Comparison of ENCODE assay signal across 24 mouse cellular contexts in the genomic region with DNA sequence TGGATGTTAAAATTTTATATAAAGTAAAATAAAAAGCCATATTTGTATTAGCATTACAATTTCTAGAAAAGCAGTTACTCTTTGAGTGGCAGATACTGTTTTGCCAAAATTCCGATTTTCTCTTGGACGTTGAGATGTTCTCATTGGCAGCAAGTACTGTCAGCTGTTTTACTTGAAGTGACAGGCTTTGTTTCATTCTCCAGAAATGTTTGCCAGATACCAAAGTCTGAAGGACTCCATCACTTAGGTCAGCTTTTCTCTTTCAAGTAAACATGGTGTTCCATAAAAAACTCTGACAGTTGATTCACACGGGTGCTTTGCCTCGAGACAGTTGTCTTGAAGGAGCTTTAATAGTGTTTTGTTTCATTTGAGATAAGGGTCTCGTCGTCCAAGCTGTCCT. TPM values are rescaled to one million over a fixed set of nuclear protein-coding genes. Genes with fewer than 3 reads are reported as not detected.
DNase-seq lines count a peak whose midpoint lies in the region; ATAC-seq and TF ChIP-seq lines count a peak whose summit lies in the region.
"Had no signal": no experiment of that assay in that cellular context is flagged by ENCODE, and none has a peak within 500 bp of the region (broad histone marks: within the 10 kb centered on the region; RNA-seq: fewer than 3 reads in every experiment).

No protein-coding gene starts in this region.

- no peaks in the 10 kb centered on the region for H3K27me3 ChIP-seq in forebrain, embryonic 14.5 days (replicated peaks; ENCODE audit: control insufficient read depth, insufficient read depth, low read length)
- H3K27me3 ChIP-seq in forebrain, embryonic 10.5 days (ENCODE audit: poor library complexity, severe bottlenecking): no peaks in the 10 kb centered on the region
- H3K27me3 ChIP-seq in heart, embryonic 13.5 days (replicated peaks): no peaks in the 10 kb centered on the region
- no peaks in the 10 kb centered on the region for H3K27me3 ChIP-seq in liver, adult 2 months (ENCODE audit: control insufficient read depth, insufficient read depth, low read length)
- H3K27me3 ChIP-seq in liver, embryonic 12.5 days (replicated peaks): no peaks in the 10 kb centered on the region
- H3K27me3 ChIP-seq: CH12.LX; embryonic facial prominence, embryonic 12.5 days; heart, embryonic 15.5 days; hindbrain, embryonic 15.5 days had no signal

- H3K9ac ChIP-seq in forebrain, embryonic 14.5 days (ENCODE audit: low read length): no peak overlapping the region
- peak overlapping the region; percentile 44; the same call in 1 of the 2 replicates for H3K9ac ChIP-seq in heart, embryonic 13.5 days
- no peak overlapping the region for H3K9ac ChIP-seq in liver, adult 2 months (ENCODE audit: low read depth, low read length)
- no peak overlapping the region for H3K9ac ChIP-seq in liver, embryonic 12.5 days
- H3K9ac ChIP-seq: embryonic facial prominence, embryonic 12.5 days; heart, embryonic 15.5 days; hindbrain, embryonic 15.5 days had no signal

- ATAC-seq in forebrain, embryonic 14.5 days: no peak
- ATAC-seq in heart, embryonic 13.5 days (ENCODE audit: extremely low read depth, insufficient number of reproducible peaks, low FRiP score, low TSS enrichment): no peak
- ATAC-seq in liver, embryonic 12.5 days: no peak
- ATAC-seq: inflammation-experienced regulatory T-cells, adult 6 months had no signal

- H3K9me3 ChIP-seq in forebrain, embryonic 14.5 days (replicated peaks; ENCODE audit: control insufficient read depth, low read length): no peaks in the 10 kb centered on the region
- H3K9me3 ChIP-seq in forebrain, embryonic 10.5 days: no peaks in the 10 kb centered on the region
- H3K9me3 ChIP-seq in heart, embryonic 13.5 days: no peaks in the 10 kb centered on the region
- no peaks in the 10 kb centered on the region for H3K9me3 ChIP-seq in liver, embryonic 12.5 days (replicated peaks)
- H3K9me3 ChIP-seq: embryonic facial prominence, embryonic 12.5 days; heart, embryonic 15.5 days; hindbrain, embryonic 15.5 days had no signal

- 71% methylated on average over 6 of the region's 6 CpGs for WGBS in forebrain, embryonic 14.5 days
- WGBS in forebrain, embryonic 10.5 days: 85% methylated on average over 6 of the region's 6 CpGs
- 39% methylated on average over 6 of the region's 6 CpGs for WGBS in heart, embryonic 13.5 days
- 31% methylated on average over 6 of the region's 6 CpGs for WGBS in liver, adult 2 months
- WGBS in liver, embryonic 12.5 days (ENCODE audit: insufficient replicate concordance): 54% methylated on average over 6 of the region's 6 CpGs

- DNase-seq in forebrain, embryonic 14.5 days (ENCODE audit: low spot score): peak; percentile 17
- DNase-seq in forebrain, embryonic 10.5 days (ENCODE audit: extremely low spot score, low spot score): no peak
- DNase-seq in heart, adult 8-10 months (ENCODE audit: low spot score): no peak
- DNase-seq in liver, adult 2 months (ENCODE audit: extremely low read depth, low read depth, low spot score): peak; percentile 75
- peak; percentile 15 for DNase-seq in Muller cell, postnatal 12 days (ENCODE audit: inconsistent ontology term)
- DNase-seq in urinary bladder, postnatal 4 days (ENCODE audit: low spot score in 2 of 2): no peak
- DNase-seq: adrenal gland, postnatal 10 days; cerebellum, adult 11 months; cerebellum, adult 9-11 months; embryo, embryonic 11 days; gastrocnemius, postnatal 10 days; kidney, adult 11 months; kidney, postnatal 10 days; liver; midbrain, embryonic 14.5 days; thymus, adult 2 months; thymus, postnatal 36 days had no signal

- H3K4me2 ChIP-seq in forebrain, embryonic 14.5 days (ENCODE audit: low read length): no peak overlapping the region
- H3K4me2 ChIP-seq in heart, embryonic 13.5 days: no peak overlapping the region
- no peak overlapping the region for H3K4me2 ChIP-seq in liver, embryonic 12.5 days
- H3K4me2 ChIP-seq: embryonic facial prominence, embryonic 12.5 days; heart, embryonic 15.5 days; hindbrain, embryonic 15.5 days had no signal

- H3K4me3 ChIP-seq in forebrain, embryonic 14.5 days (ENCODE audit: low read depth, low read length): no peak overlapping the region
- no peak overlapping the region for H3K4me3 ChIP-seq in forebrain, embryonic 10.5 days
- H3K4me3 ChIP-seq in heart, embryonic 13.5 days: no peak overlapping the region
- no peak overlapping the region for H3K4me3 ChIP-seq in liver, adult 2 months (ENCODE audit: insufficient read depth, low read depth, low read length)
- no peak overlapping the region for H3K4me3 ChIP-seq in liver, embryonic 12.5 days
- H3K4me3 ChIP-seq: embryonic facial prominence, embryonic 12.5 days; heart, embryonic 15.5 days; hindbrain, embryonic 15.5 days had no signal

- H3K27ac ChIP-seq in forebrain, embryonic 14.5 days (ENCODE audit: low read depth, low read length): no peak overlapping the region
- H3K27ac ChIP-seq in forebrain, embryonic 10.5 days: no peak overlapping the region
- H3K27ac ChIP-seq in heart, embryonic 13.5 days (replicated peaks): no peak overlapping the region
- peak overlapping the region; percentile 1; the same call in 1 of the 2 replicates for H3K27ac ChIP-seq in liver, adult 2 months (replicated peaks; ENCODE audit: insufficient read depth, low read depth, low read length)
- H3K27ac ChIP-seq in liver, embryonic 12.5 days: no peak overlapping the region
- H3K27ac ChIP-seq: embryonic facial prominence, embryonic 12.5 days; heart, embryonic 15.5 days; hindbrain, embryonic 15.5 days had no signal

- no peak for TF ChIP-seq CTCF in liver, adult 2 months (IDR thresholded peaks at IDR 0.05; ENCODE audit: low read depth, low read length)

- no peak for TF ChIP-seq POLR2A in liver, adult 2 months (IDR thresholded peaks at IDR 0.05; ENCODE audit: extremely low read depth, insufficient read depth, low read length)

- 0 out of 2 replicates have a peak, but pooled peaks cover 4% of the 10 kb centered on the region for H3K36me3 ChIP-seq in forebrain, embryonic 14.5 days (ENCODE audit: control insufficient read depth, insufficient read depth, low read length)
- H3K36me3 ChIP-seq in forebrain, embryonic 10.5 days (replicated peaks): peaks cover 68% of the 10 kb centered on the region
- H3K36me3 ChIP-seq in heart, embryonic 13.5 days: peaks cover 15% of the 10 kb centered on the region; the same call in 1 of the 2 replicates
- no peaks in the 10 kb centered on the region for H3K36me3 ChIP-seq in liver, adult 2 months (ENCODE audit: control insufficient read depth, insufficient read depth, low read length)
- peaks cover 13% of the 10 kb centered on the region for H3K36me3 ChIP-seq in liver, embryonic 12.5 days
- H3K36me3 ChIP-seq: embryonic facial prominence, embryonic 12.5 days; hindbrain, embryonic 15.5 days had no signal

- H3K4me1 ChIP-seq in forebrain, embryonic 14.5 days (ENCODE audit: control insufficient read depth, insufficient read depth, low read length): peaks cover 5% of the 10 kb centered on the region
- H3K4me1 ChIP-seq in forebrain, embryonic 10.5 days: peaks cover 17% of the 10 kb centered on the region
- peaks cover 57% of the 10 kb centered on the region for H3K4me1 ChIP-seq in heart, embryonic 13.5 days
- peaks cover 9% of the 10 kb centered on the region for H3K4me1 ChIP-seq in liver, adult 2 months (ENCODE audit: control insufficient read depth, insufficient read depth, low read length)
- peaks cover 42% of the 10 kb centered on the region for H3K4me1 ChIP-seq in liver, embryonic 12.5 days

- peaks cover 14% of the 10 kb centered on the region; the same call in 1 of the 2 replicates for H3K79me2 ChIP-seq in liver, adult 2 months (ENCODE audit: control insufficient read depth, insufficient read depth, low read length)

RNA-seq across cellular contexts. Expression of a gene that starts 3.6 kb away (rescaled TPM):
- 14.0 and 14.4 TPM in 2 replicates for polyA plus RNA-seq in forebrain, embryonic 14.5 days (2014; fragmentation: Nextera tagmentation; extraction: Ambion mirVana)
- 54.9 and 58.0 TPM in 2 replicates for polyA plus RNA-seq in forebrain, embryonic 10.5 days (2016; fragmentation: Nextera tagmentation; extraction: Ambion mirVana)
- polyA plus RNA-seq in heart, embryonic 13.5 days (2015; fragmentation: Nextera tagmentation; extraction: Ambion mirVana): 8.0 and 9.1 TPM in 2 replicates
- 10 to 100 TPM in 1 of 4 experiments, 1 to 10 TPM in 3; 8.1 to 10.5 (median 9.3) TPM for total RNA-seq in heart, adult 8-10 months (2022)
- total RNA-seq in liver, adult 2 months (2014; rRNA removed): 8.6 and 11.1 TPM in 2 replicates
- 4.5 and 9.1 TPM in 2 replicates for polyA plus RNA-seq in liver, adult 2 months (2012; rRNA removed)
- 15.4 and 17.8 TPM in 2 replicates for polyA plus RNA-seq in liver, embryonic 12.5 days (2016; fragmentation: Nextera tagmentation; extraction: Ambion mirVana)

RNA-seq across cellular contexts. Expression of a gene that starts 48.2 kb away (rescaled TPM):
- 1.2 and 1.9 TPM in 2 replicates for polyA plus RNA-seq in forebrain, embryonic 14.5 days (2014; fragmentation: Nextera tagmentation; extraction: Ambion mirVana)
- 10.4 and 11.5 TPM in 2 replicates for polyA plus RNA-seq in forebrain, embryonic 10.5 days (2016; fragmentation: Nextera tagmentation; extraction: Ambion mirVana)
- 11.1 and 11.3 TPM in 2 replicates for polyA plus RNA-seq in heart, embryonic 13.5 days (2015; fragmentation: Nextera tagmentation; extraction: Ambion mirVana)
- total RNA-seq in heart, adult 8-10 months (2022): 10 to 100 TPM; 11.3 to 20.8 (median 16.6) TPM
- total RNA-seq in liver, adult 2 months (2014; rRNA removed): 501 and 607 TPM in 2 replicates
- polyA plus RNA-seq in liver, adult 2 months (2012; rRNA removed): 223 and 259 TPM in 2 replicates
- polyA plus RNA-seq in liver, embryonic 12.5 days (2016; fragmentation: Nextera tagmentation; extraction: Ambion mirVana): 2.3 and 2.8 TPM in 2 replicates
- total RNA-seq: CH12.LX had no signal

Comparison
In these comparisons a context has a peak if more than half of its experiments do, and no peak if none do; other contexts are left out.
1. DNase-seq: peak in forebrain, embryonic 14.5 days (single experiment), liver, adult 2 months (single experiment) and Muller cell, postnatal 12 days (single experiment); none in forebrain, embryonic 10.5 days (single experiment), heart, adult 8-10 months (single experiment) and urinary bladder, postnatal 4 days (0 of 2).
2. RNA of a gene that starts 48.2 kb away (polyA plus RNA-seq): 223 to 259 TPM in liver, adult 2 months; 11.1 to 11.3 TPM in heart, embryonic 13.5 days, 10.4 to 11.5 TPM in forebrain, embryonic 10.5 days, 2.3 to 2.8 TPM in liver, embryonic 12.5 days and 1.2 to 1.9 TPM in forebrain, embryonic 14.5 days; every median in the first group is over 10 times any median in the second.